Mouse (Mus musculus) inflammation-experienced regulatory T-cells, adult 6 months (primary cell): ENCODE data around the gene Zfp473. TPM values are rescaled to one million over a fixed set of nuclear protein-coding genes. Genes with fewer than 3 reads are reported as not detected.
"Not testable (repeated sequence)": the region's sequence is repeated elsewhere in the genome, so short reads cannot be mapped to it uniquely, and the experiment has no call there.

Source experiments
- ATAC-seq: one replicate; pipeline ENCODE4 v1.8.0; 2017
- polyA plus RNA-seq, 3 experiments: library from polyadenylated mRNA; unstranded; fragments of 100-300 nt; shearing (Covaris generic); gene quantifications; one replicate each; pipeline ENCODE4 v1.2.1; 2017

The Zfp473 gene
- 1 to 10 TPM in 1 of 3 experiments, under 1 TPM in 2; 0.16 to 2.1 (median 0.93) TPM for polyA plus RNA-seq

- ATAC-seq: not testable (repeated sequence)
Observed at GRCm38 (mm10) chr7:44750950-44751349, at the start of gene Zfp473. Gene Zfp473, minus strand, starts transcription at chr7:44751050.

GRCm38 (mm10) chr7:44792781-44793180, 41.9 kb upstream of the Zfp473 start:
- no peak for ATAC-seq

DNA sequence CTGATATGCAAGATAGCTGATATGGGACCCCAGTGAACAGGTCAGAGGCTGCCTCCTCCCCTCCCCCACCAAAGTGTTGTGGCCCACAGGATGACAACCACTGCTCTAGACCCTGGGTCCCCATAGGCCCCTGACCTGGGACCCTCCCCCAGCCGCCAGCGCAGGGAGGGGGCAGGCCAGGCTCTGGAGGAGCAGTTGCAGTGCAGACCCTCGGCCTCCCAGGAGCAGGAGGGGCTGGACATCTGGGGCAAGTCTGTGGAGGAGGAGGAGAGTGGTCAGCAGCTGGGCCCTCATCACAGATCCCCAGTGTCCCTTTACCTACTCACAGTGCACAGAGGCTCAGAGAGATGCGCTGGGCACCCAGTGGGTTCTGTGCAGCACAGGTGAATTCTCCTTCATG, 39.2 kb upstream of the Zfp473 start:
- no peak for ATAC-seq

GRCm38 (mm10) chr7:44789531-44789930, 38.7 kb upstream of the Zfp473 start:
- ATAC-seq: no peak

GRCm38 (mm10) chr7:44780101-44780500, 29.3 kb upstream of the Zfp473 start:
- ATAC-seq: no peak

DNA sequence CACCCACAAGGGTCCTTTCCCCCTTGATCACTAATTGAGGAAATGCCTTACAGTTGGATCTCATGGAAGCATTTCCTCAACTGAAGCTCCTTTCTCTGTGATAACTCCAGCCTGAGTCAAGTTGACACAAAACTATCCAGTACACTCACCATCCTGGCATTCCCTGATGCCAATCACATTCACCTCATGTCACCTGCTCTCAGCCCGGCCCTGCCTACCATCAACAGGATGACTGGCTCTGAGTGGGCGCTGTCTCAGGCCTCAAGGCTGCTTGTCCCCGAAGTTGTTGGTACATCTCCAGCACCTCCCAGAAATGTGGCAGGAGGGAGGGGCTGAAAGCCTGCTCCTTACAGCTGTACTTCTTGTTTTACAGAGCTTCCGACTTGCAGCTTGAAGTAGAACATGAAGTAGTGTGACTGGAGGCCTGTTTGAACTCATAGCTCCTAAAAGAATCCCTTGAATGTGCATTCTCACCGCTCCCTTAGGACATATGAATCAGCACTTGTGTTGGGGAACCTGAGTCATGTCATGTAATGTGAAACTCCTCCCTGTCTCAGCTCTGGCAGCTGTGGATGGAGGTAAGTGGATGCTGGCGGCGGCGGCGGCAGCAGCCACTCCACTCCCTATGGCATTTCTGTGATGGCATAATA, 26.1 kb upstream of the Zfp473 start:
- no peak for ATAC-seq

- ATAC-seq: peak; percentile 96
Observed at GRCm38 (mm10) chr7:44772591-44773204, 21.8 kb upstream of the Zfp473 start.

DNA sequence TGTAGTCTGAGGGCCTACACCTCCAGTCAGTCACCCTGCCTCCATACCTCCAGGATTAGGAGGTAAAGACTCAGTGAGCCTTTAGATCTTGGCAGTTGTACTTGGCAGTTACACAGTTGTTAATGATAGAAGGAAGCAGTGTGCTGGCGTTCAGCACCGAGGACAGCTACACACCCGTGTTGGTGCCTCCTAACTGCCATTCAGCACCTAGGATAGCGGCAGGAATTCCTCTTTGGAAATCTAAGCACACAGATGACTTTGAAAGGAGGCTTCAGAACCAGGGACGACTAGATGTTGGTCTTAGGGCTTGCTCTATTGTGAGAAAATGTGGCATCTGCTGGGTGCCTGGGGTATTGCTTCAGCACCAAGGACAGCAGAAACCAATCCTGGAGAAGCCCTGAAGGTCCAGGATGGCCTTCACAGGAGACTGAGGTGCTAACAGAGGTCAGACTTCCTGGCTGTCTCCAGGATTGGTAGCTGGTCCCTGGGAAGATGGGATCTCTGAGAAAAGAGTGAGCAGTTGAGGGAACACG, 19.3 kb upstream of the Zfp473 start:
- ATAC-seq: no peak

DNA sequence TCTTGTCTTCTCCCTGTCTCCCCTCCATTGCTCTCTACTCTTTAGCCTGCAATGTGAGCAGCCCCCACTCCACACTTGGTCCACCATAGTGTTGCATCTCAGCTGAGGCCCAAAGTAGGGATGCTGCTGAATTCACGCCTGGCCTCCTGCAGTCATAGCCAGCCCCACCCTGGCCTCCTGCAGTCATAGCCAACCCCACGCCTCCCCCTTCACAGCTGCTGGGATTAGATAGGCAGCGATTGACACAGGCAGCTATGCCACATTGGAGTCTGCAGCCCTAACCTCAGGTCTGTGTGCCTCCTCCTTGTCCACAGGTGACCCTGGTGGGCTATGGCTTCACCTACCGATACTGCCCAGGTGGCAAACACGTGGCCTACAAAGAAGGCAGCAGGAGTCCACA, 17.3 kb upstream of the Zfp473 start:
- no peak for ATAC-seq

- no peak for ATAC-seq
Observed at GRCm38 (mm10) chr7:44760366-44760765, 9.5 kb upstream of the Zfp473 start.

- ATAC-seq: no peak
Observed at GRCm38 (mm10) chr7:44757164-44757563, 6.3 kb upstream of the Zfp473 start.

- peak; percentile 94 for ATAC-seq
Observed at GRCm38 (mm10) chr7:44748101-44749044, 2.5 kb downstream of the Zfp473 start, which contains the start of gene Vrk3. Gene Vrk3, plus strand, starts transcription at chr7:44748413.

DNA sequence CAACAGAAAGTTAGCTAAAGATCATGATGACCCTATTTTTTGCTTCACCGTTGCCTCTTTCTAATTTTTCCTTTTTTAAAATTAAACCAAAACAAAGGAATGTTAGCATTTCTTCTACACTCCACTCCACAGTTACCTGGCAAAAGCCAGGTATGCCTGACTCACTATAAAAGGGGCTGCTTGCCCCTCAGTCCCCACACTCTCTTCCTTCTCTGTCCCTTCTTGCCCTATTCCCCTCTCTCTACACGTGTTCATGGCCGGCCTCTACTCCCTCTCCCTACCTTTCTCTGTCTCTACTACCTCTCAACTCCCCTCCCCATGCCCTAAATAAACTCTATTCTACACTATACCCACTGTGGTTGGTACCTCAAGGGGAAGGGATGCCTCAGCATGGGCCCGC, 3.7 kb downstream of the Zfp473 start:
- no peak for ATAC-seq

GRCm38 (mm10) chr7:44745076-44745475, 5.8 kb downstream of the Zfp473 start:
- peak; percentile 63 for ATAC-seq

DNA sequence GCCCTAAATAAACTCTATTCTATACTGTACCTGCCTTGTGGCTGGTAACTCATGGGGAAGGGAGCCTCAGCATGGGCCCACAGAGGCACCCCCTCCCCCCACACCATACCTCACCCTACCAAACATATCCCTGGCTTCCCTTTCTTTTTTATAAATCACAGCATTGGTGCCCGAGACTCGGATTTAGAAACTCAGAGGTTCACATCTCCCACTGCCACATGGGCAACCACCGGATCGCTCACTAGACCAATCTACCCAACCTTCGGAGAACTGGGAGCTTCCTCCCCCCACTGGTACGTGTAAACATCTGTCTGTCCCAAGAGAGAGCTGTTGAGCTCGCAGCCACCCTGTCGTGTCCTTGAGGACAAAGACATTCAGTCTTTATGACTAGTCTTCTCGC, 6.6 kb downstream of the Zfp473 start:
- ATAC-seq: no peak

DNA sequence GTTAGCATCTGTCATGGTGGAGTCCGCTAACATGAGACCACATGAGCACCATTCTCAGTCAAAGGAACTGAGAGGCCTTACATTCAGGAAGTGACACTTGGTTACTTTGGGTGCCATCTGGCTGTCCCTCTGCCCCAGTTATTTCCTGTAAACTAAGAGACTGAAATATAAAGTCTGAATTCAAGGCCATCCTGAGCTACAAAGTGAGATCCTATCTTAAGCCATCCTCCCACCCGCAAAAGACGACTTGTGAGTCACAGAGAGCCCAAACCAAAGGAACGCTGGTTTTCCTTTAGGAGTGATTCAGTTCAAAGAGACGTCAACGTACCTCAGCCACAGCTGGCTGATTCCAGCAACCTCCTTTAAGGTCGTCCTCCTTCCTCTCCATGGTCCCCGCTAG, 9.5 kb downstream of the Zfp473 start:
- no peak for ATAC-seq

DNA sequence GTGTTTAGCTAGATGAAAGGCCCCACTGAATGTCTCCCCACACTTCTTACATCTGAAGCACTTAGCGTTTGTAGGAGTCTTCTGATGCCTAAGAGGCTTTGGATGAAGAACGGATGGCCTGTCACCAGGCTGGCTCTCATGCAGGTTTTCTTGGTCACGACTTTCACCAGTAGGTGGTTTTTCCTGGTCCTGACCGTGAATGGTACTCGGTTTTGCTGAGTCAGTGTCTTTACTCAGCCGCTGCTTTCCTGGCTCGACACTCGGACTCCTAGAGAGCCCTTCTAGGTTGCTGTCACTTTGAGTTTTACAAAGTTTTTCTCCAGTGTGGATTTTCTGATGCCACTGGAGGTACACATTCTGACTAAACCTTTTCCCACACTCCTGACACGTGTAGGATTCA, 17.1 kb downstream of the Zfp473 start:
- no peak for ATAC-seq

- no peak for ATAC-seq
Observed at GRCm38 (mm10) chr7:44728082-44728975, 22.5 kb downstream of the Zfp473 start.

DNA sequence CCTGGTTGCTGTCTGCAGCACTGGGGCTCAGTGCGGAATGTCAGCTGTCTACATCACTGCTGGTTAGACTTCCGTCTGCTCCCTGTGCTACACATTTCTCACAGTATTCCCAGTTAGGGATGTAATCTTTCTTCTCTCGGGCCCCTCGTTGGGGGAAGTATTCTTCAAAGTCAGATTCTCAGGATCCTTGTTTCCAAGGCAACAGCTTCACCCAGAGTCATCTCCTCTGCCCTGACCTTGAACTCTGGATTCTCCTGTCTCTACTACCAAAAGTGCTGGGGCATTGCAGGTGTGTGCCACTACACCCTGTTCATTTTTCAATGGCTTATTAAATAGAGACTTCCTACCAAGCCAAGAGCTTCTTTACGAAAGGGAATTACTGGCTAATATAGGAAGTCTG, 23.7 kb downstream of the Zfp473 start:
- ATAC-seq: no peak

DNA sequence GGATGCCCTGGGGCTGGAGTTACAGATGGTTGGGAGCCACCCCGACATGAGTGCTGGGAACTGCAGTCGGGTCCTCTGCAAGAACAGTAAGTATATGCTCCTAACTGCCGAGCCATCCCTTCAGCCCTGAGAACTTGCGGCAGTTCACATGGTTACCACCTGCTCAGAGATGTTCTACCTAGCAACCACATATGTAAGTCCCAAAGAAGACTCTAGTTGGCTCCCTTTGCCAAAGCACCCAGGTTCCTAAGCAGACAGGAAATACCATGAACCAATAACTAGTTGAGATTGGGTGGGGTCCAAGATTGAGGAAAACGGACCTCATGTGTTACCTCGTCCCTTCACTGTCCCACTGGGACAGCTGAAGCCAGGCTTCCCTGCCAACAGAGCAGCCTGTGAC, 24.5 kb downstream of the Zfp473 start:
- peak; percentile 85 for ATAC-seq

DNA sequence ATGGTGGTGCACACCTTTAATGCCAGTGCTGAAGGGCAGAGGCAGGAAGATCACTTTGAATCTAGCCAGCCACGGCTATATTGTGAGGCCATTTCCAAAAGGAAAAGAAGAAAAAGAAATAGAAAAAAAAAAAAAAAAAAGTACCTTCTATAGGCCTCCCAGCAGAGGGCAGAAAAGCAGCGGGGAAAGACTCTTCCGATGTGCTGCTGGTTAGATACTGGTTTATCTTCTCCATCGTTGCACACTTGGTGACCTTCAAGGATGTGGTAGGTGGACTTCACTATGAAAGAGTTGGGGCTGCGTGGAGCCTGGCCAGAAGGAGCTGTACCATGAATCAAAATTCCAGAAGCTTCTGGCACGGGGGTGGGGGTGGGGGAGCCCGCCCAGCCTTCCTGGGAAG, 26.5 kb downstream of the Zfp473 start:
- no peak for ATAC-seq

GRCm38 (mm10) chr7:44722058-44722457, 28.8 kb downstream of the Zfp473 start:
- ATAC-seq: no peak
